Mouse (Mus musculus) spleen, postnatal 14 days (tissue): ENCODE measurements around the gene Pacsin3.
"Not testable (repeated sequence)": the region's sequence is repeated elsewhere in the genome, so short reads cannot be mapped to it uniquely, and the experiment has no call there.

Experiments
- DNase-seq, 2 experiments: peaks; one replicate each; pipeline ENCODE4 v3.0.0; 2021 to 2022; ENCODE audit warnings: low spot score in 2 of 2

Gene Pacsin3

GRCm38 (mm10) chr2:91255661-91256150, at the start of gene Pacsin3:
Pacsin3 (plus strand) TSS chr2:91255954.
- DNase-seq, result no peak

GRCm38 (mm10) chr2:91206254-91206775, 49.4 kb upstream of the Pacsin3 start:
- no peak for DNase-seq

GRCm38 (mm10) chr2:91213311-91213710, 42.4 kb upstream of the Pacsin3 start:
- DNase-seq, result no peak

GRCm38 (mm10) chr2:91217032-91217431, 38.7 kb upstream of the Pacsin3 start:
- DNase-seq, result no peak

- no peak for DNase-seq
These were observed 35.3 kb upstream of the Pacsin3 start for GRCm38 (mm10) chr2:91220501-91220900.

- no peak for DNase-seq
These were observed 32.1 kb upstream of the Pacsin3 start for GRCm38 (mm10) chr2:91223614-91224013.

GRCm38 (mm10) chr2:91229735-91230134, 26.0 kb upstream of the Pacsin3 start:
- no peak for DNase-seq

- DNase-seq, result peak; percentile 81 to 89
These were observed 18.9 kb upstream of the Pacsin3 start, which contains the start of gene Ddb2 for GRCm38 (mm10) chr2:91236601-91237510. Ddb2 (minus strand) TSS chr2:91236982.

GRCm38 (mm10) chr2:91237511-91238080, 18.2 kb upstream of the Pacsin3 start:
- DNase-seq, result not testable (repeated sequence)

GRCm38 (mm10) chr2:91242547-91242946, 13.2 kb upstream of the Pacsin3 start:
- no peak for DNase-seq

GRCm38 (mm10) chr2:91243416-91243815, 12.3 kb upstream of the Pacsin3 start:
- DNase-seq, result no peak

GRCm38 (mm10) chr2:91244557-91245228, 11.1 kb upstream of the Pacsin3 start:
- DNase-seq, result no peak

- DNase-seq, result no peak
These were observed 7.4 kb upstream of the Pacsin3 start for GRCm38 (mm10) chr2:91248366-91248765.

GRCm38 (mm10) chr2:91252001-91252400, 3.8 kb upstream of the Pacsin3 start:
- no peak for DNase-seq

GRCm38 (mm10) chr2:91252512-91252911, 3.2 kb upstream of the Pacsin3 start:
- DNase-seq, result no peak

GRCm38 (mm10) chr2:91254725-91255380, 901 bp upstream of the Pacsin3 start:
- DNase-seq, result no peak

- DNase-seq, result no peak
These were observed 737 bp downstream of the Pacsin3 start for GRCm38 (mm10) chr2:91256256-91257125.

- no peak for DNase-seq
These were observed 1.6 kb downstream of the Pacsin3 start for GRCm38 (mm10) chr2:91257126-91257980.

GRCm38 (mm10) chr2:91258054-91258453, 2.3 kb downstream of the Pacsin3 start:
- DNase-seq, result no peak

- DNase-seq, result no peak
These were observed 3.1 kb downstream of the Pacsin3 start for GRCm38 (mm10) chr2:91258830-91259229.
